Mouse (Mus musculus): ENCODE measurements around the gene Mapk12.

DNA sequence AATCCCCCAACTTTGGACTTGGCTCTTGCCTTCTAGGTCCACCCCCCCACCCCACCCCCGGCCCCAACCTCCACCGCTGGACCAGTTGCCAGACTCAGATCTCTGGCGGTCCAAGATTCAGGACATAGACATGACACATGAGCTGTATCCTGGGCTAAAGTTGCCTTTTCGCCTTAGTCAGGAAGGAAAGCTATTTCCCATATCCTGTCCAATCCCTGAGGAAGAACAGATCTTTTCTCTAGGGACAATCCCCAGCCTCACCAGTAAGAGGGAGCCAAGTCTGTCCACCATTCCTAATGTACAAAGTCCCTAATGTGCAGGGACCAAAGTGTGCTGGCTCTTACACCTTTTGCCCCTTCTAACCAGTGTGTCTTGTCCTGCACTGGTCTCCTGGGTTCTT, 1.4 kb upstream of the Mapk12 start:
- no peak for TF ChIP-seq CTCF (IDR thresholded peaks at IDR 0.05; ENCODE audit: low read depth)
- TF ChIP-seq EP300 (IDR thresholded peaks at IDR 0.05; ENCODE audit: low read depth) = no peak

All from liver, embryonic 14.5 days (tissue).